Mouse (Mus musculus) brain, embryonic 14.5 days (tissue): Measurements from ENCODE around the gene Rhbdl1. TPM values are rescaled to one million over a fixed set of nuclear protein-coding genes. Genes with fewer than 3 reads are reported as not detected.

Source experiments
- DNase-seq: peaks from one replicate; pipeline ENCODE4 v3.0.0-alpha.2; 2011; ENCODE audit warnings: low read depth
- CTCF ChIP-seq: fragments of 200-500 bp; IDR thresholded peaks from 2 replicates; pipeline ENCODE4 v1.5.1; 2012; ENCODE audit warnings: inconsistent platforms, mild to moderate bottlenecking, moderate library complexity, borderline replicate concordance; ENCODE audit not compliant: insufficient read depth, insufficient read length; ENCODE audit errors: extremely low read depth
- POLR2A ChIP-seq: fragments of 200-500 bp; IDR thresholded peaks from 2 replicates; pipeline ENCODE4 v1.6.1; 2012; ENCODE audit warnings: mild to moderate bottlenecking, inconsistent platforms, borderline replicate concordance; ENCODE audit not compliant: poor library complexity, insufficient read depth, insufficient read length, severe bottlenecking; ENCODE audit errors: extremely low read depth
- polyA plus RNA-seq: library from polyadenylated mRNA; depleted of rRNA; stranded (reverse); fragments of >200 nt; gene quantifications from 2 replicates; pipeline ENCODE4 v1.2.3, GENCODE M21; 2012

Gene Rhbdl1
- polyA plus RNA-seq, 1 experiment: 56.2 TPM

DNA sequence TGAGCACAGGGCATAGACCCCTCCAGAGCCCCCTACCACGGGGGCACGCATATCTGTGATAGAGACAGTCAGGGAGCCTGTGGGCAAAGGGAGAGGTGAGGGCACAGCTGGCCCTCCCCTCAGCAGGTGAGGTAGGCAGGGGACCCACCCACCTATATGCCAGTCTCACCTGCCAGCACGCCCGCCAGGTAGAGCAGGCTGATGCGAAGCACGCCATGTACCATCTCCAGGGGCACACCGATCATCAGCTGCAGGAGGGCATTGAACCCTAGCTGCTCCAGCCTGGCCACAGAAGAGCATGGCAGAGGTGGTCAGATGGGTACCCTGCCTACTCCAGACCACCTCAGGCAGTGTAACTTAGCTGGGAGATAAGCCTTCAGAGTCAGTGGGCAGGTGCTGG, 1.8 kb downstream of the Rhbdl1 start:
- no peak for DNase-seq
- no peak for TF ChIP-seq POLR2A
- no peak for TF ChIP-seq CTCF

- no peak for DNase-seq
- TF ChIP-seq POLR2A (no peak), CTCF (no peak)
These were observed 2.4 kb downstream of the Rhbdl1 start for GRCm38 (mm10) chr17:25834595-25835222.

- TF ChIP-seq CTCF (no peak), POLR2A (no peak)
- no peak for DNase-seq
These were observed 3.0 kb downstream of the Rhbdl1 start for GRCm38 (mm10) chr17:25833961-25834594.

- peak; percentile 93 for DNase-seq
- no peak for TF ChIP-seq CTCF
- TF ChIP-seq POLR2A: no peak
These were observed 3.8 kb downstream of the Rhbdl1 start, which contains the start of gene Stub1 for GRCm38 (mm10) chr17:25833291-25833663. Gene Stub1 (minus strand): TSS chr17:25833404.

GRCm38 (mm10) chr17:25832436-25833290, 4.4 kb downstream of the Rhbdl1 start:
- TF ChIP-seq CTCF (no peak), POLR2A (peak; percentile 82)
- peak; percentile 99 for DNase-seq

- TF ChIP-seq CTCF (no peak), POLR2A (no peak)
- DNase-seq: no peak
These were observed 5.4 kb downstream of the Rhbdl1 start for GRCm38 (mm10) chr17:25831451-25832281.

- TF ChIP-seq POLR2A (no peak), CTCF (no peak)
- no peak for DNase-seq
These were observed 6.2 kb downstream of the Rhbdl1 start for GRCm38 (mm10) chr17:25830806-25831431.

DNA sequence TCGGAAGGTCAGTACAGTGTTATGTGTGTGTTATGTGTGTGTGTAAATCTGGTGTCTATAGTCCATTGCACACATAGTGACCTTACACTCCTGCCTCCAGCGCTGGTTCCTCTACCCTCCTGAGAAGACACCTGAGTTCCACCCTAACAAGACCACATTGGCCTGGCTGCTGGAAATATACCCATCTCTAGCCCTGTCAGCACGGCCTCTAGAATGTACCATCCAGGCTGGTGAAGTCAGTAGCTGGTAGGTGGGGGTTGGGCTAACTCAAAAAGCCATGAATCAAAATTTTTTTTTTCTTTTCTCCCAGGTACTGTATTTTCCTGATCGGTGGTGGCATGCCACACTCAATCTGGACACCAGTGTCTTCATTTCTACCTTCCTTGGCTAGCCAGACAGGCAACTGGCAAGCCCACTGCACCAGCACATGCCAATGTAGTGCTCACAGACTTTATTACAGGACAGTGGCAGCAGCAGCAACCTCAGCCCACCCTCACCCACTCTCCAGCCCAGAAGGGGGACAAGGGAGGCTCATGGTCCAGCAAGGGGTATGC, 6.8 kb downstream of the Rhbdl1 start:
- DNase-seq: no peak
- no peak for TF ChIP-seq CTCF
- TF ChIP-seq POLR2A: no peak

DNA sequence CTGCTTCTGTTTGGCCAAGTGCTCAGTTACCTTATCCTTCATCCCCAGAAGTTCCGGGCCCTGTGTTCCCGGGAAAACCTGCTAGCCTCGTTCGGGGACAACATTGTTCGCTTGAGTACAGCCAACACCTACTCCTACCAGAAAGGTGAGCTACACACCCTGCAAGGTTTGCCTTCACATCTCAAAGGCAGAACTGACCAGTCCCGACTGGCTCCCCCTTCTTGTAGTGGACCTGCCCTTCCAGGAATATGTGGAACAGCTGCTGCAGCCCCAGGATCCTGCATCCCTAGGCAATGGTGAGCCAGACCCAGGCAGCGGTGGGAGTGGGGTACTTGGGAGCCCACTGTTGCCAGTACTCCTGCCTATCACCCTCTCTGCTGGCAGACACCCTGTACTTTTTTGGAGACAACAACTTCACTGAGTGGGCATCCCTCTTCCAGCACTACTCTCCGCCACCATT, 7.5 kb downstream of the Rhbdl1 start:
- TF ChIP-seq POLR2A: no peak
- TF ChIP-seq CTCF: no peak
- no peak for DNase-seq
